Mouse (Mus musculus) embryonic fibroblast, embryonic 13.5 days (primary cell): Measurements from ENCODE around the gene Robo1.

Experiments used
- CTCF ChIP-seq: IDR thresholded peaks from 2 replicates; pipeline ENCODE4 v1.5.1; 2011; ENCODE audit warnings: mild to moderate bottlenecking, control low read depth, low read length, moderate library complexity, borderline replicate concordance; ENCODE audit not compliant: insufficient read depth
- POLR2A ChIP-seq: IDR thresholded peaks from 2 replicates; pipeline ENCODE4 v1.6.1; 2011; ENCODE audit warnings: low read depth, mild to moderate bottlenecking, control low read depth, low read length, moderate library complexity

DNA sequence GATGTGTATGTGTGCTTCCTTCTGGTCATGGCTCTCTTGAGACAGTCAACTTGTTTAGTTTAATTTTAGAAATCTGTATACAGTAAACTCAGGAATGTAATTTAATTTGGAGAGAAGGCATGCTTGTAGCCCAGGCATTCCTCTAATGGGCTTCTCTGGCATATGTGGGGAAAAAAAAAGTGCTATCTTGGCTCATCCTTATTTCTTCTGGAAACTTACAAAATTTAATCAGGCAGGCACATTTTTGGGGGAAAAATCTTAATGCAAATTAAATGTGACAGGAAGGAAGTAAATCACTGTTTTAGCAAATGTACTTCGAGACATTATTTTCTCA is 487.2 kb downstream of the Robo1 start:
- no peak for TF ChIP-seq CTCF
- TF ChIP-seq POLR2A, result no peak
